In genomic region chr19:25419983-25420382, GRCm38 (mm10) we compare ENCODE assay signal across 21 mouse cellular contexts.
DNase-seq lines count a peak whose midpoint lies in the region; ATAC-seq and TF ChIP-seq lines count a peak whose summit lies in the region.
"Had no signal": no experiment of that assay in that cellular context is flagged by ENCODE, and none has a peak within 500 bp of the region (broad histone marks: within the 10 kb centered on the region; RNA-seq: fewer than 3 reads in every experiment).

No protein-coding gene starts in this region.

- H3K27me3 ChIP-seq in heart, embryonic 12.5 days (replicated peaks), result no peaks in the 10 kb centered on the region
- H3K27me3 ChIP-seq in heart, embryonic 10.5 days (ENCODE audit: insufficient read depth, poor library complexity, severe bottlenecking), result no peaks in the 10 kb centered on the region
- no peaks in the 10 kb centered on the region for H3K27me3 ChIP-seq in heart, embryonic 16.5 days (ENCODE audit: control insufficient read depth, insufficient read depth, low read length)
- H3K27me3 ChIP-seq in midbrain, postnatal 0 days (ENCODE audit: insufficient read depth, low read length), result no peaks in the 10 kb centered on the region
- no peaks in the 10 kb centered on the region for H3K27me3 ChIP-seq in midbrain, embryonic 11.5 days (ENCODE audit: control insufficient read depth, insufficient read depth, low read length)
- H3K27me3 ChIP-seq: embryonic facial prominence, embryonic 12.5 days; forebrain, embryonic 15.5 days; hindbrain, embryonic 15.5 days had no signal

- H3K4me2 ChIP-seq in heart, embryonic 12.5 days, result no peak overlapping the region
- H3K4me2 ChIP-seq in heart, embryonic 16.5 days (ENCODE audit: low read depth, low read length), result no peak overlapping the region
- H3K4me2 ChIP-seq in midbrain, postnatal 0 days (ENCODE audit: low read depth, low read length, poor library complexity, severe bottlenecking), result no peak overlapping the region
- H3K4me2 ChIP-seq in midbrain, embryonic 11.5 days, result no peak overlapping the region
- H3K4me2 ChIP-seq: embryonic facial prominence, embryonic 12.5 days; forebrain, embryonic 15.5 days; hindbrain, embryonic 15.5 days had no signal

- no peak overlapping the region for H3K9ac ChIP-seq in heart, embryonic 12.5 days
- no peak overlapping the region for H3K9ac ChIP-seq in heart, embryonic 16.5 days (ENCODE audit: low read length)
- H3K9ac ChIP-seq in midbrain, postnatal 0 days (replicated peaks; ENCODE audit: low read length, poor library complexity, severe bottlenecking), result no peak overlapping the region
- H3K9ac ChIP-seq in midbrain, embryonic 11.5 days (ENCODE audit: low read length), result no peak overlapping the region
- H3K9ac ChIP-seq: embryonic facial prominence, embryonic 12.5 days; forebrain, embryonic 15.5 days; hindbrain, embryonic 15.5 days had no signal

- no peak for DNase-seq in gastrocnemius, adult 2 months
- no peak for DNase-seq in gastrocnemius, adult 8-10 months (ENCODE audit: low spot score in 2 of 2)
- no peak for DNase-seq in heart, embryonic 10.5 days (ENCODE audit: low spot score)
- no peak for DNase-seq in heart, postnatal 10 days
- DNase-seq in midbrain, postnatal 0 days (ENCODE audit: low spot score), result peak; percentile 27
- DNase-seq in midbrain, embryonic 11.5 days (ENCODE audit: low spot score, missing footprints), result no peak
- DNase-seq: adrenal gland, postnatal 10 days; B cell, adult 2 months; cerebellum, adult 11-12 months; cerebellum, adult 9-10 months; cerebellum, postnatal 25 days; gastrocnemius, postnatal 14 days; kidney, adult 2 months had no signal

- 0 out of 2 replicates have a peak overlapping the region, but pooled peaks have one; percentile 13 for H3K4me3 ChIP-seq in gastrocnemius, adult 2 months
- no peak overlapping the region for H3K4me3 ChIP-seq in heart, embryonic 12.5 days
- no peak overlapping the region for H3K4me3 ChIP-seq in heart, embryonic 10.5 days
- no peak overlapping the region for H3K4me3 ChIP-seq in heart, embryonic 16.5 days (ENCODE audit: low read length)
- H3K4me3 ChIP-seq in midbrain, postnatal 0 days (ENCODE audit: low read depth, low read length), result no peak overlapping the region
- no peak overlapping the region for H3K4me3 ChIP-seq in midbrain, embryonic 11.5 days (ENCODE audit: low read depth, low read length)
- H3K4me3 ChIP-seq: embryonic facial prominence, embryonic 12.5 days; forebrain, embryonic 15.5 days; hindbrain, embryonic 15.5 days had no signal

- TF ChIP-seq CTCF in gastrocnemius, adult 2 months (IDR thresholded peaks at IDR 0.05), result no peak
- TF ChIP-seq CTCF in midbrain, postnatal 0 days (IDR thresholded peaks at IDR 0.05), result no peak

- no peak for ATAC-seq in heart, embryonic 12.5 days (ENCODE audit: insufficient number of reproducible peaks, low FRiP score)
- no peak; the same call in 1 of the 2 replicates for ATAC-seq in heart, embryonic 16.5 days (replicated peaks; ENCODE audit: extremely low read depth, insufficient read depth, low FRiP score)
- ATAC-seq in midbrain, postnatal 0 days (ENCODE audit: low FRiP score), result no peak
- ATAC-seq in midbrain, embryonic 11.5 days (ENCODE audit: low FRiP score), result no peak
- ATAC-seq: CD4-positive, CD25-positive, alpha-beta regulatory T cell, adult 4 months; forebrain, embryonic 15.5 days; intestine, embryonic 16.5 days had no signal

- peaks cover 54% of the 10 kb centered on the region for H3K36me3 ChIP-seq in heart, embryonic 12.5 days
- H3K36me3 ChIP-seq in heart, embryonic 10.5 days, result peaks cover 46% of the 10 kb centered on the region
- H3K36me3 ChIP-seq in heart, embryonic 16.5 days (ENCODE audit: control insufficient read depth, insufficient read depth), result peaks cover 15% of the 10 kb centered on the region
- no peaks in the 10 kb centered on the region for H3K36me3 ChIP-seq in midbrain, postnatal 0 days (ENCODE audit: insufficient read depth, low read length)
- no peaks in the 10 kb centered on the region for H3K36me3 ChIP-seq in midbrain, embryonic 11.5 days (ENCODE audit: control insufficient read depth, insufficient read depth, low read length)
- H3K36me3 ChIP-seq: forebrain, embryonic 15.5 days; G1E; hindbrain, embryonic 15.5 days had no signal

- WGBS in heart, embryonic 12.5 days, result 63% methylated on average over 8 of the region's 8 CpGs
- WGBS in heart, embryonic 10.5 days, result 65% methylated on average over 8 of the region's 8 CpGs
- 54% methylated on average over 8 of the region's 8 CpGs for WGBS in heart, embryonic 16.5 days
- 72% methylated on average over 8 of the region's 8 CpGs for WGBS in midbrain, postnatal 0 days
- WGBS in midbrain, embryonic 11.5 days, result 86% methylated on average over 8 of the region's 8 CpGs

- intact Hi-C loops in gastrocnemius, adult 2 months (cut with DNase I), result no loop called here
- intact Hi-C loops in heart, postnatal 10 days (cut with DNase I), result no loop called here

- peaks cover 47% of the 10 kb centered on the region for H3K4me1 ChIP-seq in heart, embryonic 12.5 days (replicated peaks)
- peaks cover 18% of the 10 kb centered on the region for H3K4me1 ChIP-seq in heart, embryonic 10.5 days
- H3K4me1 ChIP-seq in heart, embryonic 16.5 days (ENCODE audit: control insufficient read depth, insufficient read depth, low read length), result peaks cover 24% of the 10 kb centered on the region
- H3K4me1 ChIP-seq in midbrain, postnatal 0 days (ENCODE audit: insufficient read depth, low read length), result no peaks in the 10 kb centered on the region
- H3K4me1 ChIP-seq in midbrain, embryonic 11.5 days (ENCODE audit: control insufficient read depth, insufficient read depth, low read length), result peaks cover 5% of the 10 kb centered on the region; the same call in 1 of the 2 replicates
- H3K4me1 ChIP-seq: forebrain, embryonic 15.5 days; hindbrain, embryonic 15.5 days had no signal

- H3K9me3 ChIP-seq in heart, embryonic 12.5 days (replicated peaks), result no peaks in the 10 kb centered on the region
- no peaks in the 10 kb centered on the region for H3K9me3 ChIP-seq in heart, embryonic 10.5 days
- H3K9me3 ChIP-seq in heart, embryonic 16.5 days (replicated peaks; ENCODE audit: control insufficient read depth, low read length), result no peaks in the 10 kb centered on the region
- H3K9me3 ChIP-seq in midbrain, postnatal 0 days (ENCODE audit: low read length), result no peaks in the 10 kb centered on the region
- H3K9me3 ChIP-seq in midbrain, embryonic 11.5 days (ENCODE audit: control insufficient read depth, low read length), result no peaks in the 10 kb centered on the region
- H3K9me3 ChIP-seq: embryonic facial prominence, embryonic 12.5 days; forebrain, embryonic 15.5 days; hindbrain, embryonic 15.5 days had no signal

- peak overlapping the region; percentile 59; the same call in 1 of the 2 replicates for H3K27ac ChIP-seq in gastrocnemius, adult 2 months
- peak overlapping the region; percentile 9; the same call in 1 of the 2 replicates for H3K27ac ChIP-seq in heart, embryonic 12.5 days (ENCODE audit: poor library complexity, severe bottlenecking)
- no peak overlapping the region for H3K27ac ChIP-seq in heart, embryonic 10.5 days
- H3K27ac ChIP-seq in heart, embryonic 16.5 days (ENCODE audit: low read length), result peak overlapping the region; percentile 2; the same call in 1 of the 2 replicates
- H3K27ac ChIP-seq in midbrain, postnatal 0 days (ENCODE audit: low read depth, low read length), result no peak overlapping the region
- no peak overlapping the region for H3K27ac ChIP-seq in midbrain, embryonic 11.5 days (ENCODE audit: low read depth, low read length)
- H3K27ac ChIP-seq: embryonic facial prominence, embryonic 12.5 days; forebrain, embryonic 15.5 days; hindbrain, embryonic 15.5 days had no signal

Comparison
In these comparisons a context has a peak if more than half of its experiments do, and no peak if none do; other contexts are left out.
1. H3K27ac ChIP-seq: peak in gastrocnemius, adult 2 months (single experiment), heart, embryonic 12.5 days (single experiment) and heart, embryonic 16.5 days (single experiment); none in heart, embryonic 10.5 days (single experiment), midbrain, postnatal 0 days (single experiment) and midbrain, embryonic 11.5 days (single experiment).